Mouse (Mus musculus): ENCODE data around the gene Rnf181. TPM values are rescaled to one million over a fixed set of nuclear protein-coding genes. Genes with fewer than 3 reads are reported as not detected.
A peak's percentile ranks its signal among the peaks of the same experiment; 100 is the strongest.

Gene Rnf181
- polyA plus RNA-seq, 1 experiment from 2014 or later: 124 TPM

GRCm38 (mm10) chr6:72359343-72359742, 7.4 kb downstream of the Rnf181 start:
- 67% methylated on average over 2 of the region's 2 CpGs for WGBS
- H3K36me3 ChIP-seq (ENCODE audit: control insufficient read depth, insufficient read depth, low read length): peaks cover 9% of the 10 kb centered on the region; the same call in 1 of the 2 replicates
- no peaks in the 10 kb centered on the region for H3K27me3 ChIP-seq (ENCODE audit: control insufficient read depth, insufficient read depth, low read depth, low read length)
- no peaks in the 10 kb centered on the region for H3K9me3 ChIP-seq (replicated peaks; ENCODE audit: control insufficient read depth, low read length, poor library complexity, severe bottlenecking)
- no peak overlapping the region for H3K9ac ChIP-seq (ENCODE audit: low read depth, low read length)
- ATAC-seq: no peak
- H3K27ac ChIP-seq (ENCODE audit: low read length): no peak overlapping the region
- no peak overlapping the region for H3K4me3 ChIP-seq (ENCODE audit: low read depth, low read length)
- no peak overlapping the region for H3K4me2 ChIP-seq (ENCODE audit: low read length)
- H3K4me1 ChIP-seq (ENCODE audit: control insufficient read depth, insufficient read depth, low read length): peaks cover 35% of the 10 kb centered on the region

- Histone ChIP-seq H3K27ac (ENCODE audit: low read length) (no peak overlapping the region), H3K27me3 (ENCODE audit: control insufficient read depth, insufficient read depth, low read depth, low read length) (no peaks in the 10 kb centered on the region), H3K4me2 (ENCODE audit: low read length) (no peak overlapping the region), H3K9ac (ENCODE audit: low read depth, low read length) (no peak overlapping the region), H3K4me1 (ENCODE audit: control insufficient read depth, insufficient read depth, low read length) (peaks cover 35% of the 10 kb centered on the region), H3K4me3 (ENCODE audit: low read depth, low read length) (no peak overlapping the region), H3K9me3 (replicated peaks; ENCODE audit: control insufficient read depth, low read length, poor library complexity, severe bottlenecking) (no peaks in the 10 kb centered on the region), H3K36me3 (ENCODE audit: control insufficient read depth, insufficient read depth, low read length) (peaks cover 9% of the 10 kb centered on the region; the same call in 1 of the 2 replicates)
- WGBS: 92% methylated on average over 10 of the region's 10 CpGs
- ATAC-seq: no peak
Observed at GRCm38 (mm10) chr6:72358086-72358764, 8.5 kb downstream of the Rnf181 start.

DNA sequence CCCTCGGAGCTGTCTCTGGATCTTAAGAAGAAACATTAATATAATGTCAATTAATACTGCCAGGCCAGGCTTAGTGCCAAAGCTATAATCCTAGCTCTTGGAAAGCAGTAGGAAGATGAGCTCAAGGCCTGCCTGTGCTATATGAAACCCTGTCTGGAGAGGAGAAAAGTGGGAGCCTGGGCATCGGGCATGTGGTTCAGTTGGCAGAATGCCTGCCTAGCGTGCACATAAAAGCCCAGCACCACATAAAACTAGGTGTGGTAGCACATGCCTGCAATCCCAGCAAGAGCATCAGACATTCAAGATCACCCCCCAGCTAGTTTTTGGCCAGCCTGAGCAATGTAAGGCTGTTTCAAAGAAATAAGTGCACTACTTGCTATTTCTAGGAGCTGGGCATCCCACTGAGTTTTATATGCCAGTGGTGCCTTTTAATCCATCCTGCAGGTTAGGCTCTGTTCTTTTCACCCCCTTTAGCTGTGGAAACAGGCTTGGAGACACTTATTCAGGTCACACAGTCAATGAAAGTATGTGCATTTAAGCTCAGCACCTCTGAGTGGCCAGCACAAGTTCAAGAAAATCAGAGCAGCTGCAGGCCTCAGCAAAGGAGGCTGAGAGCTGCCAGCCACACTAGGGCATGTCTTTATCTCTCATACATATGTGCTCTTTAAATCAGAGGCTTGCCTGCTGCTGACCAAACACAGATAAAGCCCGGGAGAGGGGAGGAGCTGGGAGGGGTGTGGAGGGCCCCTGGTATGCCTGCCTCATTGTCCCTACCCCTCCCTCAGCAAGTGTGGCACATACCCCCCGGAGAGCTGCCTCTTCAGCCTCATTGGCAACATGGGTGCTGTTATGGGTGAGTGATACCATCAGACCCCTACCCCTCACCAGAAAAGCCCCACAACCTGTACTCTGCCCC, 9.3 kb downstream of the Rnf181 start:
- no peak overlapping the region for H3K4me3 ChIP-seq (ENCODE audit: low read depth, low read length)
- H3K4me2 ChIP-seq (ENCODE audit: low read length): no peak overlapping the region
- H3K4me1 ChIP-seq (ENCODE audit: control insufficient read depth, insufficient read depth, low read length): peaks cover 31% of the 10 kb centered on the region
- H3K36me3 ChIP-seq (ENCODE audit: control insufficient read depth, insufficient read depth, low read length): peaks cover 9% of the 10 kb centered on the region; the same call in 1 of the 2 replicates
- WGBS: 77% methylated on average over 5 of the region's 5 CpGs
- no peaks in the 10 kb centered on the region for H3K9me3 ChIP-seq (replicated peaks; ENCODE audit: control insufficient read depth, low read length, poor library complexity, severe bottlenecking)
- ATAC-seq: no peak
- H3K27me3 ChIP-seq (ENCODE audit: control insufficient read depth, insufficient read depth, low read depth, low read length): no peaks in the 10 kb centered on the region
- H3K27ac ChIP-seq (ENCODE audit: low read length): no peak overlapping the region
- no peak overlapping the region for H3K9ac ChIP-seq (ENCODE audit: low read depth, low read length)

DNA sequence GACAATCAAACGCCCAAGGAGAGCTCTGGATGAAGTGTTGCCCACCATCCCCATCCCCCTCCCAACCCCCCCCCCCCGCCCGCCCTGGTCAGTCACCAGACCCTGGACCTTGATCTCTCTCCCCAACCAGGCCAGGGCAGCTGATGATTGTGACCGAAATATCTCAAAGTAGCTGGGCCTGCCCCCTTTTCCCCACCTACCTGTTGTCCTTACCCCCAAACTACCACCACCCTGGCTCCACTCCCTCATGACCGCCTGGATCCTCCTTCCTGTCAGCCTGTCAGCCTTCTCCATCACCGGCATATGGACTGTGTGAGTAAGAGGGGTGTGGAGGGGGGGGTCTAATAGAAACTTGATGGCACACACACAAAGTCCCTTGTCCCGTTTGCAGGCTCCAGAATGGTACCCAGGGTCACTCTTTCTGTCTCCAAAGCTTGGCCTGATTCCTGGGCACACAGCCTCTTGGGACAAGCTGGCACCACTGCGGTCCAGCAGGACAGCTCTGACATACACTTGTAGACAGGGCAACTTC, 10.7 kb downstream of the Rnf181 start:
- no peaks in the 10 kb centered on the region for H3K9me3 ChIP-seq (replicated peaks; ENCODE audit: control insufficient read depth, low read length, poor library complexity, severe bottlenecking)
- H3K4me3 ChIP-seq (ENCODE audit: low read depth, low read length): peak overlapping the region; percentile 71
- no peaks in the 10 kb centered on the region for H3K27me3 ChIP-seq (ENCODE audit: control insufficient read depth, insufficient read depth, low read depth, low read length)
- peak overlapping the region; percentile 75 for H3K9ac ChIP-seq (ENCODE audit: low read depth, low read length)
- H3K36me3 ChIP-seq (ENCODE audit: control insufficient read depth, insufficient read depth, low read length): peaks cover 9% of the 10 kb centered on the region; the same call in 1 of the 2 replicates
- peaks cover 25% of the 10 kb centered on the region for H3K4me1 ChIP-seq (ENCODE audit: control insufficient read depth, insufficient read depth, low read length)
- 58% methylated on average over 5 of the region's 8 CpGs for WGBS
- H3K27ac ChIP-seq (ENCODE audit: low read length): no peak overlapping the region; the same call in 1 of the 2 replicates
- ATAC-seq: peak; percentile 26
- H3K4me2 ChIP-seq (ENCODE audit: low read length): peak overlapping the region; percentile 95

- H3K4me2 ChIP-seq (ENCODE audit: low read length): peak within 1 kb of the TSS; percentile 95
- peaks cover 17% of the 10 kb centered on the region for H3K4me1 ChIP-seq (ENCODE audit: control insufficient read depth, insufficient read depth, low read length)
- peak; percentile 88 for ATAC-seq
- H3K36me3 ChIP-seq (ENCODE audit: control insufficient read depth, insufficient read depth, low read length): peaks cover 11% of the 10 kb centered on the region
- H3K9ac ChIP-seq (ENCODE audit: low read depth, low read length): peak within 1 kb of the TSS; percentile 75
- H3K27ac ChIP-seq (ENCODE audit: low read length): peak within 1 kb of the TSS; percentile 75
- H3K27me3 ChIP-seq (ENCODE audit: control insufficient read depth, insufficient read depth, low read depth, low read length): no peaks in the 10 kb centered on the region
- peak within 1 kb of the TSS; percentile 71 for H3K4me3 ChIP-seq (ENCODE audit: low read depth, low read length)
- WGBS: under 1% methylated on average over 51 of the region's 71 CpGs
- no peaks in the 10 kb centered on the region for H3K9me3 ChIP-seq (replicated peaks; ENCODE audit: control insufficient read depth, low read length, poor library complexity, severe bottlenecking)
Observed at GRCm38 (mm10) chr6:72355066-72355911, 11.5 kb downstream of the Rnf181 start, which contains the start of gene Tmem150a. Gene Tmem150a, plus strand, starts transcription at chr6:72355447.

DNA sequence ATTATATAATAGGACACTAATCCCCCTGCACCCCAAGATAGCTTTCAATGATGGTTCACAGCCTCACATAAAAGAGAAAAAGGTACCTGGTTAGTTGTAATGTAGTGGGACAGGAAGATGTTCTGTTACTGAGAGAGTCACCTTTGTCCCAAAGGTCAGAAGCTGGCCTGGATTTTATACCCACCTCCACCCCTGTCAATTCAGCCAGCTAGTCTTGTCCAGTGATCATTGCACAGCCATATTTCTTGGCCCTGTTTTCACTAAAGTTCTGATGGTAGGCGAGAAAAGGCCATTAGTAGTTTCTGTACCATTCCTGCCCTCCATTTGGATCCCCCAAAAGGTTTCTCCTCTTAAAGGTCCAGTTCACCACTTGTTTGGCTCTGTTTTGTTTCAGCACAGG, 12.7 kb downstream of the Rnf181 start:
- 73% methylated on average over 1 of the region's 1 CpGs for WGBS
- ATAC-seq: no peak
- H3K4me3 ChIP-seq (ENCODE audit: low read depth, low read length): no peak overlapping the region
- peaks cover 14% of the 10 kb centered on the region for H3K36me3 ChIP-seq (ENCODE audit: control insufficient read depth, insufficient read depth, low read length)
- no peaks in the 10 kb centered on the region for H3K27me3 ChIP-seq (ENCODE audit: control insufficient read depth, insufficient read depth, low read depth, low read length)
- H3K9ac ChIP-seq (ENCODE audit: low read depth, low read length): no peak overlapping the region
- no peak overlapping the region for H3K27ac ChIP-seq (ENCODE audit: low read length)
- no peak overlapping the region for H3K4me2 ChIP-seq (ENCODE audit: low read length)
- H3K9me3 ChIP-seq (replicated peaks; ENCODE audit: control insufficient read depth, low read length, poor library complexity, severe bottlenecking): no peaks in the 10 kb centered on the region
- H3K4me1 ChIP-seq (ENCODE audit: control insufficient read depth, insufficient read depth, low read length): peaks cover 16% of the 10 kb centered on the region

DNA sequence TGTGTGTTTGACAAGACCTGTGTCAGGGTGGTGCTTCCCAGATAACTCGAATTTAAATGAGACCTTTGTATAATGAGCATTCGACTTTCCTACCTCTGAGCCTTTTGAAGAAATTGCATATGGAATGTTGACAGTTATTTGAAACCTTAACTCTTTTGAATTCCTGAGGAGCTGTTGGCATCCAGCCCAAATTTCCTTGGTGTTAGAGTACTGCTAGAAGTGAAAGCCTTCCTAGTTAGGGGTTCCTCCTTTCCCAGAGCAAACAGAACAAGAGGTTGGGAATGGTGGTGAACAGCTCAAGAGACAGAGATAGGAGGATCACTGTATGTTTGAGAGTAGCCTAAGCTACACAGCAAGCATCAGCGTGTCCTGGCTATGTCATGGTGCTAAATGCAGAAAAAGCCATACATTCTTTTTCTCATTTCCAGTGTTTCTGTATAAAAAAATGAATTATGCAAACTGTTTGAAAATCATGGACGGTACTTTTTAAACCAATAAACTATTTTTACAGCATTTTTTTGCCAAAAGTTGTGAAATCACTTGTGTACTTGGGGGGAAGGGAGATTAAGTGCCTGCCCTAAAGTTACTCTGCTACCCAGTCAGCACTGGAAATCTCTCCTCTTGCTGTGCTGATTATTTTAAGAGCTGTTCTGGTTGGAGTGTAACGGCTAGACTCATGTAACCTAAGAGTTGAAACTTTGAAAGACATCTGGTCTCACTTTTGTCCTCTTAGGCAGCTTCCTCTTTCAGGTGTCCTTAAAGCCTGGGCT, 13.9 kb downstream of the Rnf181 start:
- Histone ChIP-seq H3K9ac (ENCODE audit: low read depth, low read length) (no peak overlapping the region), H3K9me3 (replicated peaks; ENCODE audit: control insufficient read depth, low read length, poor library complexity, severe bottlenecking) (no peaks in the 10 kb centered on the region), H3K36me3 (ENCODE audit: control insufficient read depth, insufficient read depth, low read length) (peaks cover 11% of the 10 kb centered on the region), H3K4me2 (ENCODE audit: low read length) (no peak overlapping the region), H3K27me3 (ENCODE audit: control insufficient read depth, insufficient read depth, low read depth, low read length) (no peaks in the 10 kb centered on the region), H3K4me1 (ENCODE audit: control insufficient read depth, insufficient read depth, low read length) (peaks cover 23% of the 10 kb centered on the region), H3K27ac (ENCODE audit: low read length) (no peak overlapping the region), H3K4me3 (ENCODE audit: low read depth, low read length) (no peak overlapping the region)
- WGBS: 81% methylated on average over 5 of the region's 5 CpGs
- no peak for ATAC-seq

DNA sequence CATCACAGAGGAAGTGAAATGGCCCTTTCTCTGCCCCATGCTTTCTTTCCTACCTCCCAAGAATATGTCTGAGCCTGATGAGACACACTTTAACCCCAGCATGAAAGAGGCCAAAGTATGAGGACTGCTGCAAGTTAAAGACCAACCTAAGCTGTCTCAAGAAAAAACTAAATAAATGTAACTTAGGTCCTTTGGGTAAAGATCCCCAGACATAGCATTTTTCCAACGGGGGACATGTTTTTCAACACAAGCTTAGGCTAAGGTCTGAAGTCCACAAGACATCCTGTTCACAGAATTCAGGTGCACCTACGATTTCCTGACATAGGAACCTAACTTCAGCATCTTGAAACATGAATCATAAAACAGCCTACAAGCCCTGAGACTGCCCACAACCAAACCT, 16.5 kb downstream of the Rnf181 start:
- Histone ChIP-seq H3K9me3 (replicated peaks; ENCODE audit: control insufficient read depth, low read length, poor library complexity, severe bottlenecking) (no peaks in the 10 kb centered on the region), H3K36me3 (ENCODE audit: control insufficient read depth, insufficient read depth, low read length) (peaks cover 11% of the 10 kb centered on the region), H3K9ac (ENCODE audit: low read depth, low read length) (no peak overlapping the region), H3K4me1 (ENCODE audit: control insufficient read depth, insufficient read depth, low read length) (peaks cover 28% of the 10 kb centered on the region), H3K4me2 (ENCODE audit: low read length) (no peak overlapping the region), H3K4me3 (ENCODE audit: low read depth, low read length) (no peak overlapping the region), H3K27me3 (ENCODE audit: control insufficient read depth, insufficient read depth, low read depth, low read length) (no peaks in the 10 kb centered on the region), H3K27ac (ENCODE audit: low read length) (no peak overlapping the region)
- no peak for ATAC-seq
- WGBS: 98% methylated on average over 2 of the region's 2 CpGs

Measured in midbrain, embryonic 16.5 days (tissue).